ENCODE assay signal across 8 mouse cellular contexts in genomic region chr5:18087919-18088445, GRCm38 (mm10).
DNase-seq lines count a peak whose midpoint lies in the region; ATAC-seq lines count a peak whose summit lies in the region.

No protein-coding gene starts in this region.

- no peak overlapping the region for H3K27ac ChIP-seq in liver, embryonic 11.5 days (ENCODE audit: low read depth, low read length)
- no peak overlapping the region for H3K27ac ChIP-seq in liver, embryonic 12.5 days
- no peak overlapping the region for H3K27ac ChIP-seq in limb, embryonic 11.5 days (replicated peaks; ENCODE audit: low read depth, low read length)
- H3K27ac ChIP-seq in neural tube, embryonic 11.5 days (ENCODE audit: low read depth, low read length) = no peak overlapping the region

- H3K4me3 ChIP-seq in liver, embryonic 11.5 days (ENCODE audit: low read depth, low read length) = no peak overlapping the region
- no peak overlapping the region for H3K4me3 ChIP-seq in liver, embryonic 12.5 days
- no peak overlapping the region for H3K4me3 ChIP-seq in limb, embryonic 11.5 days (ENCODE audit: low read depth, low read length)
- no peak overlapping the region for H3K4me3 ChIP-seq in neural tube, embryonic 11.5 days (ENCODE audit: low read depth, low read length)

- no peak overlapping the region for H3K4me2 ChIP-seq in liver, embryonic 11.5 days
- H3K4me2 ChIP-seq in liver, embryonic 12.5 days = no peak overlapping the region
- no peak overlapping the region for H3K4me2 ChIP-seq in limb, embryonic 11.5 days (ENCODE audit: low read depth, severe bottlenecking)
- H3K4me2 ChIP-seq in neural tube, embryonic 11.5 days (ENCODE audit: low read depth) = no peak overlapping the region

- peak; percentile 61 for ATAC-seq in liver, embryonic 11.5 days (replicated peaks; ENCODE audit: low FRiP score)
- no peak for ATAC-seq in liver, embryonic 12.5 days
- peak; percentile 46; the same call in 1 of the 2 replicates for ATAC-seq in limb, embryonic 11.5 days (ENCODE audit: insufficient number of reproducible peaks, low FRiP score, low TSS enrichment, low read depth)
- ATAC-seq in neural tube, embryonic 11.5 days (ENCODE audit: insufficient read depth, low FRiP score, low TSS enrichment) = peak; percentile 77

- no peaks in the 10 kb centered on the region for H3K27me3 ChIP-seq in liver, embryonic 11.5 days (replicated peaks; ENCODE audit: control insufficient read depth, insufficient read depth, low read length)
- H3K27me3 ChIP-seq in liver, embryonic 12.5 days (replicated peaks) = no peaks in the 10 kb centered on the region
- no peaks in the 10 kb centered on the region for H3K27me3 ChIP-seq in limb, embryonic 11.5 days (ENCODE audit: control insufficient read depth, insufficient read depth, low read length)
- no peaks in the 10 kb centered on the region for H3K27me3 ChIP-seq in neural tube, embryonic 11.5 days (ENCODE audit: control insufficient read depth, insufficient read depth, low read length)

- DNase-seq in liver, embryonic 11.5 days (ENCODE audit: low spot score) = no peak
- peak; percentile 75 to 86 for DNase-seq in cerebellum, postnatal 10 days
- DNase-seq in gonadal fat pad, adult 2 months (ENCODE audit: low read depth) = peak; percentile 19
- DNase-seq in kidney, adult 8-10 months = peak; percentile 74 to 78
- peak; percentile 53 for DNase-seq in limb, embryonic 11.5 days (ENCODE audit: low spot score)
- DNase-seq in neural tube, embryonic 11.5 days (ENCODE audit: low spot score) = peak; percentile 58
- no peak for DNase-seq in natural killer cell, adult 2 months (ENCODE audit: low spot score in 2 of 2)

- no peaks in the 10 kb centered on the region for H3K9me3 ChIP-seq in liver, embryonic 11.5 days (ENCODE audit: control insufficient read depth, low read length)
- H3K9me3 ChIP-seq in liver, embryonic 12.5 days (replicated peaks) = no peaks in the 10 kb centered on the region
- H3K9me3 ChIP-seq in limb, embryonic 11.5 days (ENCODE audit: control insufficient read depth, low read length) = no peaks in the 10 kb centered on the region
- H3K9me3 ChIP-seq in neural tube, embryonic 11.5 days (ENCODE audit: control insufficient read depth, low read length) = no peaks in the 10 kb centered on the region

- no peaks in the 10 kb centered on the region for H3K36me3 ChIP-seq in liver, embryonic 11.5 days (ENCODE audit: control insufficient read depth, insufficient read depth, low read length)
- H3K36me3 ChIP-seq in liver, embryonic 12.5 days = no peaks in the 10 kb centered on the region
- no peaks in the 10 kb centered on the region for H3K36me3 ChIP-seq in limb, embryonic 11.5 days (ENCODE audit: control insufficient read depth, insufficient read depth, low read length)
- no peaks in the 10 kb centered on the region for H3K36me3 ChIP-seq in neural tube, embryonic 11.5 days (ENCODE audit: control insufficient read depth, insufficient read depth, low read length)

- no peak overlapping the region for H3K9ac ChIP-seq in liver, embryonic 11.5 days (ENCODE audit: low read depth, low read length)
- H3K9ac ChIP-seq in liver, embryonic 12.5 days = no peak overlapping the region
- no peak overlapping the region for H3K9ac ChIP-seq in limb, embryonic 11.5 days (ENCODE audit: low read length)
- H3K9ac ChIP-seq in neural tube, embryonic 11.5 days (ENCODE audit: low read length) = no peak overlapping the region

- WGBS in liver, embryonic 11.5 days = 34% methylated on average over 8 of the region's 8 CpGs
- 27% methylated on average over 8 of the region's 8 CpGs for WGBS in liver, embryonic 12.5 days (ENCODE audit: insufficient replicate concordance)
- 41% methylated on average over 8 of the region's 8 CpGs for WGBS in limb, embryonic 11.5 days
- 48% methylated on average over 8 of the region's 8 CpGs for WGBS in neural tube, embryonic 11.5 days

- no peaks in the 10 kb centered on the region for H3K4me1 ChIP-seq in liver, embryonic 11.5 days (replicated peaks; ENCODE audit: control insufficient read depth, insufficient read depth, low read length)
- no peaks in the 10 kb centered on the region for H3K4me1 ChIP-seq in liver, embryonic 12.5 days
- peaks cover 4% of the 10 kb centered on the region; the same call in 1 of the 2 replicates for H3K4me1 ChIP-seq in limb, embryonic 11.5 days (ENCODE audit: control insufficient read depth, insufficient read depth, low read length)
- no peaks in the 10 kb centered on the region for H3K4me1 ChIP-seq in neural tube, embryonic 11.5 days (ENCODE audit: control insufficient read depth, insufficient read depth, low read length)

Comparison
In these comparisons a context has a peak if more than half of its experiments do, and no peak if none do; other contexts are left out.
1. DNase-seq: peak in cerebellum, postnatal 10 days (2 of 2), gonadal fat pad, adult 2 months (single experiment), kidney, adult 8-10 months (2 of 2), limb, embryonic 11.5 days (single experiment) and neural tube, embryonic 11.5 days (single experiment); none in liver, embryonic 11.5 days (single experiment) and natural killer cell, adult 2 months (0 of 2).